Mouse (Mus musculus): ENCODE results near the gene Stx6.

GRCm38 (mm10) chr1:155149403-155149802 lies 9.1 kb upstream of the Stx6 start:
- TF ChIP-seq TCF12 (IDR thresholded peaks at IDR 0.05; ENCODE audit: low read depth, low read length) = no peak
- TF ChIP-seq MYC (IDR thresholded peaks at IDR 0.05; ENCODE audit: low read depth, low read length) = no peak
- TF ChIP-seq ZNF384 (IDR thresholded peaks at IDR 0.05; ENCODE audit: low read depth, low read length) = no peak
